Mouse (Mus musculus): ENCODE measurements around the gene Ppfibp2. TPM values are rescaled to one million over a fixed set of nuclear protein-coding genes. Genes with fewer than 3 reads are reported as not detected.

Gene Ppfibp2
- polyA plus RNA-seq, 1 experiment from 2014 or later, result 3.0 TPM

DNA sequence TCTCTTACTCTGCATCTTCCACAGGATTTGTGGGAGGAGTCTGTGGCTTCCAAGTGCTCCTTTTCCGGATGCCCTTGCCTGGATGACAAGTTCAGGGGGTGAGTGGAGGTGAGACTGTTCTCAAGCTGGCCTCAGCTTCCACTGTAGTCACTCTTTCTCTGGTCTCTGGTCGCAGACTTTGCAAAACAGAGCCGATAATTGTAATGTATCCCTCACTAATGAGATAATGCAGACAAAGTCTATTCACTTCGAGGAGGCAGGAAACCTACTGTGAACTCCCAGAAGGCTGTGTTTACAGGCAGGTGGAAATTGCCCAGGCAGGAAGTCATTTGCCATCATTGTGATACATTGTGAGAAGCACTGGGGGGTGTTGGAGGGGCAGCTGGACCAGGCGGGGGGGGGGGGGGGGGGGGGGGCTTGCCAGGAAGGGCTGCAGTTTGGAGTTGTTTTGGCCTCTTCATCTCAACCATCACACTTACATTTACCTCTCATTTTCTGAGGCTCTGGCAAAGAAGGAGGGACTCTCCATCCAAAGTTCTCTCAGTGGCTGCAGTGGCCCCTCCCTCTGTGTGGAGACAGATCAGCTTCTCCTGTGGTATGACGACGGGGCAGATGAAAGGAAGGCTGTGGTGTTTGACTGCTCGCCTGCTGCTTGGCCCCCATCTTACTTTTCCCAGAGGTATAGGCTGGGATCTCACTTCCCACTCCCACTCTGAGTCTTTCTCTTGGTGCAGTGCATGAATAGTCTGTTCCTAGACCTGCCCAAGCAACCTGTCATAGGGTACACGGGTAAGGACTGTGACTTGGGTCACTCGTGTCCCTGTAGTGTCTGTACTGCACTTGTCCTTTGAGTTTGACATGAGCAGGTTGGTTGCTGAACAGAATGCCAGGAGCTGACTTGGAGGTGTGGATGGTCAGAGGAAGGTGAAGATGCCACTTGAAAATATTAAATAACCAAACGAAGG, 23.3 kb downstream of the Ppfibp2 start:
- Histone ChIP-seq H3K27me3 (no peaks in the 10 kb centered on the region), H3K27ac (no peak overlapping the region), H3K9me3 (replicated peaks) (no peaks in the 10 kb centered on the region), H3K4me3 (replicated peaks) (no peak overlapping the region), H3K9ac (no peak overlapping the region), H3K4me1 (replicated peaks) (peaks cover 5% of the 10 kb centered on the region; the same call in 1 of the 2 replicates), H3K4me2 (no peak overlapping the region), H3K36me3 (no peaks in the 10 kb centered on the region)
- ATAC-seq (ENCODE audit: low read depth) (no peak), DNase-seq (no peak)
- WGBS (ENCODE audit: insufficient replicate concordance), result 35% methylated on average over 10 of the region's 11 CpGs

GRCm38 (mm10) chr7:107619225-107619624, 24.2 kb downstream of the Ppfibp2 start:
- Histone ChIP-seq H3K36me3 (no peaks in the 10 kb centered on the region), H3K4me1 (replicated peaks) (peaks cover 5% of the 10 kb centered on the region), H3K9me3 (replicated peaks) (no peaks in the 10 kb centered on the region), H3K27ac (no peak overlapping the region), H3K4me2 (no peak overlapping the region), H3K4me3 (replicated peaks) (no peak overlapping the region), H3K27me3 (no peaks in the 10 kb centered on the region), H3K9ac (no peak overlapping the region)
- WGBS (ENCODE audit: insufficient replicate concordance), result 64% methylated on average over 4 of the region's 4 CpGs
- ATAC-seq (ENCODE audit: low read depth) (no peak), DNase-seq (no peak)

DNA sequence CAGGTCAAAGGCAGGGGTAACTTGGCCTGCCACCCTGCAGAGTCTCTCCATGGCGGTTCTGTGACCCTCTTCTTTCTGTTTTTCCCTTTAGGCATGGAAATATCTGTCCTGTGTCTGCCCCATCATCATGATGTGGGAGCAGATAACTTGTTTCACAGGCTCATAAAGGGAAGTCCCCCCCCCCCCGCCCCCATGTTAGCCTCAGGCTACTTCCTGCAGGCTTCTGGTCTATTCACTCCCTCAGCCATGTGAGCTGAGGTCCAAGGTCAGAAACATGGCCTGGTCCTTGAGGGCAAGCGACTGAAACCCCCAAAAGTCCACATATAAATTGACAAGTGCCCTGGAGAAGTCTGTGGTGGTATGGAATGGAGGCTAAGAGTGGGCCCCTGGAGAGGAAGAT, 25.1 kb downstream of the Ppfibp2 start:
- Histone ChIP-seq H3K4me2 (no peak overlapping the region), H3K27ac (no peak overlapping the region), H3K27me3 (no peaks in the 10 kb centered on the region), H3K4me1 (replicated peaks) (peaks cover 5% of the 10 kb centered on the region), H3K4me3 (replicated peaks) (no peak overlapping the region), H3K36me3 (no peaks in the 10 kb centered on the region), H3K9ac (no peak overlapping the region), H3K9me3 (replicated peaks) (no peaks in the 10 kb centered on the region)
- ATAC-seq (ENCODE audit: low read depth) (no peak), DNase-seq (no peak)
- 25% methylated on average over 3 of the region's 3 CpGs for WGBS (ENCODE audit: insufficient replicate concordance)

DNA sequence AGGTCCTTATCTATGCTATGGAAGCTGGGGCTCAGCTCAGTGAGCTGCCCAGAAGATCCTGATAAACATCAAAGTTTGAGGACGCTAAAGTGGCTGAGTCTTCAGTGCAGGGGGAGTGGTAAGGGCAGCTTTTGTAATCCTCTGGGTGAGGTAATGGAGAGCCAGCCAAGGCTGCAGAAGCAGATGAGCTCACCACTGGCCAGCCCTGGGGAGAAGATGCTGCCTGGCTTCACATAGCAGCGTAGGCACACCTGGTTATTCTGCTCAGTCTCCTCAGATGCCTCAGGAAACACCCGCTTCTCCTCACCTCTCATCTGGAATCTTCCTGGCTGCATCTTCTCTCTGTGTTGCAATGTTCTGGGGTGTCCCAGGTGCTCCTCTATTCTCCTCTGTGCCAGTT, 29.4 kb downstream of the Ppfibp2 start:
- H3K4me2 ChIP-seq, result no peak overlapping the region
- DNase-seq, result no peak
- WGBS (ENCODE audit: insufficient replicate concordance), result 43% methylated on average over 3 of the region's 3 CpGs
- H3K36me3 ChIP-seq, result no peaks in the 10 kb centered on the region
- no peaks in the 10 kb centered on the region for H3K9me3 ChIP-seq (replicated peaks)
- no peak overlapping the region for H3K27ac ChIP-seq
- H3K4me1 ChIP-seq (replicated peaks), result no peaks in the 10 kb centered on the region; the same call in 1 of the 2 replicates
- no peaks in the 10 kb centered on the region for H3K27me3 ChIP-seq
- no peak for ATAC-seq (ENCODE audit: low read depth)
- H3K4me3 ChIP-seq (replicated peaks), result no peak overlapping the region
- no peak overlapping the region for H3K9ac ChIP-seq

GRCm38 (mm10) chr7:107625061-107625460, 30.1 kb downstream of the Ppfibp2 start, which contains the start of gene 5330417H12Rik:
5330417H12Rik (minus strand) TSS chr7:107625161.
- DNase-seq (no peak), ATAC-seq (ENCODE audit: low read depth) (no peak)
- no peaks in the 10 kb centered on the region for H3K36me3 ChIP-seq
- H3K27ac ChIP-seq, result no peak within 1 kb of the TSS
- WGBS (ENCODE audit: insufficient replicate concordance), result 81% methylated on average over 2 of the region's 2 CpGs
- no peaks in the 10 kb centered on the region; the same call in 1 of the 2 replicates for H3K4me1 ChIP-seq (replicated peaks)
- H3K27me3 ChIP-seq, result no peaks in the 10 kb centered on the region
- H3K9me3 ChIP-seq (replicated peaks), result no peaks in the 10 kb centered on the region
- no peak within 1 kb of the TSS for H3K9ac ChIP-seq
- no peak within 1 kb of the TSS for H3K4me2 ChIP-seq
- no peak within 1 kb of the TSS for H3K4me3 ChIP-seq (replicated peaks)

GRCm38 (mm10) chr7:107625781-107626180, 30.8 kb downstream of the Ppfibp2 start:
- Histone ChIP-seq H3K4me1 (replicated peaks) (no peaks in the 10 kb centered on the region; the same call in 1 of the 2 replicates), H3K27ac (no peak overlapping the region), H3K36me3 (no peaks in the 10 kb centered on the region), H3K4me2 (no peak overlapping the region), H3K27me3 (no peaks in the 10 kb centered on the region), H3K9me3 (replicated peaks) (no peaks in the 10 kb centered on the region), H3K4me3 (replicated peaks) (no peak overlapping the region), H3K9ac (no peak overlapping the region)
- no peak for ATAC-seq (ENCODE audit: low read depth)
- no peak for DNase-seq
- WGBS (ENCODE audit: insufficient replicate concordance), result 64% methylated on average over 6 of the region's 6 CpGs

DNA sequence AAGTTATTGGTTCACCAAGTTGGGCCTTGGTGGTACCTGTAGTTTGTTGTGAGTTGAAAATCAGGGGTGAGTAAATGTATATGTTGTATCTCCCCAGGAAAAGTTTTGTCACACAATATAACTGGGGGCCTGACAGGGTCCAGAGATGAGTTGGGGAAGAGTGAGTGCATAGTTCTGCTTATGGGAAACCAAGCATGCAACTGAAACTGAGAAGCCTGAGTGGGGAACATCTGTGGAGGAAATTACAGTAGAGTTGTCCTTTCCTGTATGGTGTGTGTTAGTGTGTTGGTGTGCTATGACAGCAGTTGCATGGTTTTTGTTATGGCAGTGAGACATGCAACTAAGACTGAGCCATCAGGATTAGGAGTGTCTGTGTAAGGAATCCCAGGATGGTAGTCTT, 33.4 kb downstream of the Ppfibp2 start:
- ATAC-seq (ENCODE audit: low read depth), result no peak

DNA sequence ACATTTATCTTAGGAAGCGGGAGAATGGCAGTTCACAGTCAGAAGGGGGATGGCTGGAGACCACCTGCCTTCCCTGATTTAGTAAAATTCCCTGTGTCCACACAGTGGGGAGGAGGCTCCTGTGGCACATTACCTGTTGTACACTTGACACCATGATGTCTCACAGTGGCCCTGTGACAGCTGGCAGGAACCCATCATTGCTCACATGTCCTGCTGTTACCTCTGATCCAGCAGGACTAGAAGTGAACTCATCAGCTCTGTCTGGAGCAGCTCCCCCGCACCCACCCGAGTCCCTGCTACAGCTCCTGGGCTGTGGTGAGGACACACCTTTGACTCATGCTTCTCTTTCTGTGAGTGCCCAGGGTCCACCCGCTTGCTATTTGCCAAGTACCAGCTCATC, 38.2 kb downstream of the Ppfibp2 start:
- Histone ChIP-seq H3K4me2 (no peak overlapping the region), H3K36me3 (no peaks in the 10 kb centered on the region), H3K9ac (no peak overlapping the region), H3K27me3 (no peaks in the 10 kb centered on the region), H3K4me3 (replicated peaks) (no peak overlapping the region), H3K4me1 (replicated peaks) (no peaks in the 10 kb centered on the region), H3K9me3 (replicated peaks) (no peaks in the 10 kb centered on the region), H3K27ac (no peak overlapping the region)
- WGBS (ENCODE audit: insufficient replicate concordance), result 80% methylated on average over 4 of the region's 4 CpGs
- ATAC-seq (ENCODE audit: low read depth) (no peak), DNase-seq (no peak)

More for the DNA sequence above, 33.4 kb downstream of the Ppfibp2 start:
- Histone ChIP-seq H3K27ac (no peak overlapping the region), H3K27me3 (no peaks in the 10 kb centered on the region), H3K9me3 (replicated peaks) (no peaks in the 10 kb centered on the region), H3K9ac (no peak overlapping the region), H3K4me1 (replicated peaks) (no peaks in the 10 kb centered on the region; the same call in 1 of the 2 replicates), H3K4me3 (replicated peaks) (no peak overlapping the region), H3K4me2 (no peak overlapping the region), H3K36me3 (no peaks in the 10 kb centered on the region)
- DNase-seq, result no peak

DNA sequence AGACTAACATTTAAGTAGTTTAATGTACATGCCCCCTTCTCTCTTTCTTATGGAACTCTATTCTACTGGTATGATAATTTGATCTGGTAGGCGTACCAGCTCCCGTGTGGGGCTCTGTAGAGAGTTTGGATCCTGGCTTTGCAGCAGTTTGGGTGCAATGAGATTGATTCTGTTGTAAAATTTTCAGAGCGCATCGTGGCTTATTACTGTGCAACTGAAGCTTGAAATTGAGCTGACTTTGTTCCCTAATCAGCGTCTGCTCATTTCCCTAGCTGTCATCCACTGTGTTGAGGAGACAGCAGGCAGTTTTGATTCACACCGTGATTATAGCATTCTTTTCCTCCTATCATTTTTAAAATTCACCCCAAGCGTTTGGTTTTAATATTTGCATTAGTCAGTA, 42.4 kb downstream of the Ppfibp2 start:
- 60% methylated on average over 7 of the region's 7 CpGs for WGBS (ENCODE audit: insufficient replicate concordance)
- H3K9ac ChIP-seq, result no peak overlapping the region
- no peaks in the 10 kb centered on the region for H3K27me3 ChIP-seq
- H3K4me2 ChIP-seq, result no peak overlapping the region
- no peaks in the 10 kb centered on the region for H3K36me3 ChIP-seq
- H3K27ac ChIP-seq, result no peak overlapping the region
- no peak for DNase-seq
- H3K9me3 ChIP-seq (replicated peaks), result no peaks in the 10 kb centered on the region
- ATAC-seq (ENCODE audit: low read depth), result no peak
- H3K4me1 ChIP-seq (replicated peaks), result no peaks in the 10 kb centered on the region
- H3K4me3 ChIP-seq (replicated peaks), result no peak overlapping the region

GRCm38 (mm10) chr7:107638026-107638425, 43.0 kb downstream of the Ppfibp2 start:
- 62% methylated on average over 5 of the region's 5 CpGs for WGBS (ENCODE audit: insufficient replicate concordance)
- Histone ChIP-seq H3K4me1 (replicated peaks) (no peaks in the 10 kb centered on the region), H3K4me2 (no peak overlapping the region), H3K9ac (no peak overlapping the region), H3K4me3 (replicated peaks) (no peak overlapping the region), H3K9me3 (replicated peaks) (no peaks in the 10 kb centered on the region), H3K36me3 (no peaks in the 10 kb centered on the region), H3K27ac (no peak overlapping the region), H3K27me3 (no peaks in the 10 kb centered on the region)
- DNase-seq (no peak), ATAC-seq (ENCODE audit: low read depth) (no peak)

DNA sequence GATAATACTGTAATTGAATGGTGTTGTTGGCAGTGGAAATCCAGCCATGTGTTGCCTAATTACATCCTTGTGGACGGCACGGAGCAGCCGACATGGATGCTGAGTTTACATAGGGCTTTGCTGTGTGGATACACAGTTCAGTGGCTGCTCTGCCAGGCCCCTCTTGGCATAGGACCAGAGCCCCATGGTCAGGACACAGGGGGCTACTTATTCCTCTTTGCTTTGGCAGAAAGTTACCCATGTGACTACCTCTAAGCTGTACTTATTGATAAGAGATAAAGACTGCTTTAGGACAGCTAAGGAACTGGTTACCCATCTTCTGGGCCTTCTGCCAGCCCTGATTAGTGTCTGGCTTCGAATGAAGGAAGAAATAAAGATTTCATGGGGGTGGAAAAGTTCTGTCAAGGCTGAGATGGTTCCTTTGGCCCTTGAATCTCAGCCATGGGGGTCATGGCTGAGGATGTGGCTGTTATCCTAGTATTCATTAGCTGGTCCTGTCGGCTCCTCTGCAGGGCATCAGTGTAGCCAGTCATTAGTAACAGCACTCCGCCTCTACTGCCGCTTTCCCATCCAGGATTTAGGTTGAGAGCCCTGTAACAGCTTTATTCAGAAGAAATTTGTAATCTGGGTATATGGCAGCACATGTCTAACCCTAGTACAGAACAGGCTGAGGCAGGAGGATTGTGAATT, 47.7 kb downstream of the Ppfibp2 start:
- ATAC-seq (ENCODE audit: low read depth) (no peak; the same call in 1 of the 2 replicates), DNase-seq (no peak)
- Histone ChIP-seq H3K4me3 (replicated peaks) (no peak overlapping the region), H3K27ac (no peak overlapping the region), H3K9me3 (replicated peaks) (0 out of 2 replicates have a peak, but pooled peaks cover 4% of the 10 kb centered on the region), H3K9ac (no peak overlapping the region), H3K4me1 (replicated peaks) (no peaks in the 10 kb centered on the region), H3K27me3 (no peaks in the 10 kb centered on the region), H3K4me2 (no peak overlapping the region), H3K36me3 (no peaks in the 10 kb centered on the region)
- WGBS (ENCODE audit: insufficient replicate concordance), result 52% methylated on average over 7 of the region's 7 CpGs
